Mouse (Mus musculus): ENCODE measurements around the gene Gata3. TPM values are rescaled to one million over a fixed set of nuclear protein-coding genes. Genes with fewer than 3 reads are reported as not detected.

Gata3 gene
- 50.7 and 54.0 TPM in 2 replicates for polyA plus RNA-seq (2015; fragmentation: Nextera tagmentation; extraction: Ambion mirVana)

DNA sequence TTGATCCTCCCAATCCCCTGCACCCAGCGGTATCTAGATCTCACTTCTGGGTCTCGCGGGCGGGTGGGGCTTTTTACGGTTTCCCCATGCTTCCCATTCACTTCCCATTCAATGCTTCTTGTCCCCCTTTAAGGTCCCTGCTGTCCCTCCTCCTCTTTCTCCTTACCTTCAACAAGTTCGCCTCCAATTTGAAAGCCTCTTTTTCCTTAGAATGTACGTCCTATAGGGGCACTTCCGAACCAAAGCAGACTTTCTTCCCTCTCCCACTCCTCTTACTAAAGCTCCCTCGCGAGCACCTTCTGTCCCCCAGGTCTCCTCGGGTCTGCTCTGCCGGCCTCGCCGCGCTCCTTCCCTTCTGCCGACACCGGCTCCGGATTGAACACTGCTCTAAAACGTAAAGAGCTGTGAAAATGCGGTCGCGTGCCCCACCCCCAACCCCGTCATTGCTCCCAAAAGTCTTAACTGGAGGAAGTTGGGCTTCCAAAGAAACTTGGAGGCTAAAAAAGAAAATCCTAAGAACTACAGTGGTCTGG lies at the start of gene Gata3:
TSS of gene Gata3 (minus strand) at position 384 of the 533 bp plus-strand sequence.
- Histone ChIP-seq H3K4me2 (replicated peaks) (peak within 1 kb of the TSS; percentile 47), H3K9ac (no peak within 1 kb of the TSS), H3K9me3 (replicated peaks) (no peaks in the 10 kb centered on the region), H3K36me3 (no peaks in the 10 kb centered on the region), H3K27ac (replicated peaks) (no peak within 1 kb of the TSS), H3K27me3 (peaks cover 89% of the 10 kb centered on the region), H3K4me3 (replicated peaks) (peak within 1 kb of the TSS; percentile 28), H3K4me1 (peaks cover 11% of the 10 kb centered on the region)
- ATAC-seq (ENCODE audit: insufficient number of reproducible peaks, low FRiP score, low TSS enrichment, low read depth), result no peak
- under 1% methylated on average over 23 of the region's 23 CpGs for WGBS

DNA sequence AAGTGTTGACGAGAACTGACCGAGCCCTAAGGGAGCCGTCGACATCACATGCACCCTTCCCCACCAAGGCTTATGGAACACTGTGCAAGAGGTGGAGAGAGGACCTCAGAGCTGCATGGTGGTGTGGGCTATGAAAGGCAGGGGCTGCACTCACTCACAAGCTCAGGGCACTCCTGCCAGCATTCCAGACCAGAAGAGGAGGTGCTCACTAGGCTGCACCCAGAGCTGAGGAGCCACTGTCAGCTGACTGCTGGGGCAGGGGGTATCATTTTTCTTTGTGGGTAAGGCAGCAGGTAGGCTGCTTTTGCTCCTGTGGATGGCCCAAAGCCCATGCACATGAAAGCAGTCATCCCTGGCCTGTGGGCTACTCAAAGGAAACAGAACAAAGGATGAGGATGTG lies 49.4 kb upstream of the Gata3 start:
- no peaks in the 10 kb centered on the region for H3K27me3 ChIP-seq
- H3K4me2 ChIP-seq (replicated peaks), result no peak overlapping the region
- ATAC-seq (ENCODE audit: insufficient number of reproducible peaks, low FRiP score, low TSS enrichment, low read depth), result no peak
- no peaks in the 10 kb centered on the region for H3K9me3 ChIP-seq (replicated peaks)
- no peak overlapping the region for H3K9ac ChIP-seq
- WGBS, result 93% methylated on average over 4 of the region's 4 CpGs
- no peaks in the 10 kb centered on the region for H3K4me1 ChIP-seq
- no peak overlapping the region for H3K4me3 ChIP-seq (replicated peaks)
- no peaks in the 10 kb centered on the region for H3K36me3 ChIP-seq
- no peak overlapping the region for H3K27ac ChIP-seq (replicated peaks)

DNA sequence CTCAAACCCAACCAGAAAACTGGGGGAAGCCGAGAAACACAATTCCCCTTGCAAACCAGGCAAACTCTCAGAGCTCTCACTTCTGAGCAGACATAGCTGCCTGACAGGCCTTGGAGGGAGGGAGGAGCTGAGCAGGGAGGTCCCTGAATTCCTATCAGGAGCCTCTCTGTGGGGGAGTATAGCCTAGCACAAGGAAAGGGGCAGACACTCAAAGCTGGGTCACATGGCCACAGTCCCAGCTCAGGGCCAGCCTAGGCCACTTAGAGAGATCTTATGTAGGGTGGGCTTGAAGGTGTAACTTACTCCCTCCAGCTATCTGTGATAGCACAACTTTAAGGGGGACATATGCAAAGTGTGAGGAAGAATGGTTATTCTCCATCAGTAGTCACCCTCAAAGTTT lies 46.1 kb upstream of the Gata3 start:
- no peak overlapping the region for H3K4me3 ChIP-seq (replicated peaks)
- no peaks in the 10 kb centered on the region for H3K27me3 ChIP-seq
- no peaks in the 10 kb centered on the region for H3K4me1 ChIP-seq
- H3K36me3 ChIP-seq, result no peaks in the 10 kb centered on the region
- no peak overlapping the region for H3K4me2 ChIP-seq (replicated peaks)
- no peak overlapping the region for H3K27ac ChIP-seq (replicated peaks)
- H3K9me3 ChIP-seq (replicated peaks), result no peaks in the 10 kb centered on the region
- no peak for ATAC-seq (ENCODE audit: insufficient number of reproducible peaks, low FRiP score, low TSS enrichment, low read depth)
- H3K9ac ChIP-seq, result no peak overlapping the region
- WGBS, result no CpG with 5 or more reads among the region's 1 CpGs

DNA sequence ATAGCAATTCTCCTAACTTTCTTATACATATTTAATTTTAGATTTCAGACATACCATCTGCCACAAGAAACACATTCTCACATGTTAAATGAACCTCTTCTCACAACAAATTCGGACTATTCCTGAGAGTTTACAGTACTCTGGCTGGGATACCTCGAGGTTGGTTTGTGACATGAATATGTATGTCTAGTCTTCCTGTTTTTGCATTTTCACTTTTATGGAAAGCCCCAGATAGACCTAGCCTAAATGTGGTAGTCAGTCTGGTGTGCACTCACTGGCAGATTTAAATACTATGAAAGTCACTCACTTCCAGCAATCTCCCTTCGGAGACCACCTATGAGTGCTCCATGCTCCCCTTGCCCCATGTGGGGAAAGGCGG lies 37.1 kb upstream of the Gata3 start:
- Histone ChIP-seq H3K27ac (replicated peaks) (no peak overlapping the region), H3K4me2 (replicated peaks) (no peak overlapping the region), H3K9ac (no peak overlapping the region), H3K36me3 (0 out of 2 replicates have a peak, but pooled peaks cover 8% of the 10 kb centered on the region), H3K27me3 (no peaks in the 10 kb centered on the region), H3K4me3 (replicated peaks) (no peak overlapping the region), H3K4me1 (no peaks in the 10 kb centered on the region), H3K9me3 (replicated peaks) (no peaks in the 10 kb centered on the region)
- no peak for ATAC-seq (ENCODE audit: insufficient number of reproducible peaks, low FRiP score, low TSS enrichment, low read depth)
- 74% methylated on average over 4 of the region's 4 CpGs for WGBS

DNA sequence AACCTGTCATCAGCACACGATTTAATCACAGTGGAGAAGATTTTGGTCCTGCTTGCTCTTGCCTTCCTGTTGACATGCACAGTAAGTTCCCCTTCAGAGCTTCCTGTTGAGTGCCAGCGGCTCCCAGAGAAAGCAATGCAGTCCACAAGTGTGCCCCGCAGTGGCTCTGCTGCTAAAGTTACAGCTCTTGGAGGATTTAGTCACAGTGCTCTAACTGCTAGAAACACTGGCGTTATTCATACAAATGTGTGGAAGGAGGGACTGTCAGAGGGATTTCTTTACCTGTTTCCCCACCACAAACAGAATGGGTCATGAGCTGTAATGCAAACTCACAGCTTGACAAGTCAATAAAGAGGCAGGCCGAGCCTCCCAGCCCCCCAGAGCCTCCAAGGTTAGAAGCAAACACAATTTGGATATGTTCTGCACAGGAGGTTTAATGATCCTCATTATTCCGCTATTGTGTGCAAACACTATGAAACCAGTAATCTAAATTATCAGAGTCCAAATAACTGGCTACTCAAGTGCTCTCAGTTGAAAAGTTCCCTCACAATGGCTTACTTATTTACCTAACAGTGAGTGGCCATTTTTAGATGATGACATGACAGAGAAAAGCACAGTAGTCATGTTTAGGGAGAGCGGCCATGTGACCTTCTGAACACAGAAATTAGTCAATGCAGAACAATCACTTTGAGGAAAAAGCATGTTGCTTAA lies 36.5 kb upstream of the Gata3 start:
- no peaks in the 10 kb centered on the region for H3K27me3 ChIP-seq
- H3K9ac ChIP-seq, result no peak overlapping the region
- H3K4me2 ChIP-seq (replicated peaks), result no peak overlapping the region
- no peak for ATAC-seq (ENCODE audit: insufficient number of reproducible peaks, low FRiP score, low TSS enrichment, low read depth)
- H3K4me1 ChIP-seq, result no peaks in the 10 kb centered on the region
- H3K27ac ChIP-seq (replicated peaks), result no peak overlapping the region
- H3K4me3 ChIP-seq (replicated peaks), result no peak overlapping the region
- 0 out of 2 replicates have a peak, but pooled peaks cover 8% of the 10 kb centered on the region for H3K36me3 ChIP-seq
- H3K9me3 ChIP-seq (replicated peaks), result no peaks in the 10 kb centered on the region
- 46% methylated on average over 7 of the region's 7 CpGs for WGBS

DNA sequence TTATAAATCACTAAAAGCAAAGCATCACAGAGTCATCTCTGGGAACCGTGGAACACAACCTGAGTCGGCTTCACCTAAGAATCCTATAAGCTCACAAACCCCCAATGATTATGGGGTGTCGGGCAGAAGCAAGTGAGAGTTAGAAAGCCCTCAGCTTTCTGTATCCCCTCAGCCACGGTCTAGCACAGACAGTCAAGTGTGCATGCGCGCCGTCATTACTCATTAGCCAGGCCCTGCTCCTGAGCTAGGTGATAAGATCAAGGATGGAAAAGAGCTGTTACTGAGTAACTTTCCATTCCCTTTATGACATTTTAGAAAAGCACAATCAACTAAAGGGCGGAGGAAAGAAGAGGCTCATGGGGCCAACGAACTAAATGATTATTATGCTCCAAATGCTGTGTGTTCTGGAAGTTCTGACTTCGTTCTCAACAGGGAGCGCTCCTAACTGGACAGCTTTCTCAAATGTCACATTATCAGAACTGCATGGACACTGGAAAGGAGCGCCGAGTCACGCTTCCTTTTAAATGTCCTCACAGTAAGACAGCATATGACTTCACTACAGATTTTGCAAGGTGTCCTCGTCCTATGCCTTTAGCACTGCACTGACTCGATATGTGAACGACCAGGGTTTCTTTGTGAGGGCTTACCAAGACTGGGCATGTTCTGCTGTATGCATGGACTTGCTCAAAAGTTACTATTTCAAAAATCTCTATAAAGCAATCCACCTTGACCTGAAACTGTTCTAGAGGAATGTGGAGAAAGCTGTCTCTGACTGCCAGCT lies 29.0 kb upstream of the Gata3 start:
- Histone ChIP-seq H3K27ac (replicated peaks) (no peak overlapping the region), H3K36me3 (peaks cover 32% of the 10 kb centered on the region), H3K27me3 (no peaks in the 10 kb centered on the region), H3K4me1 (no peaks in the 10 kb centered on the region), H3K4me2 (replicated peaks) (no peak overlapping the region), H3K9me3 (replicated peaks) (no peaks in the 10 kb centered on the region), H3K9ac (no peak overlapping the region), H3K4me3 (replicated peaks) (no peak overlapping the region)
- WGBS, result 79% methylated on average over 17 of the region's 17 CpGs
- ATAC-seq (ENCODE audit: insufficient number of reproducible peaks, low FRiP score, low TSS enrichment, low read depth), result no peak

DNA sequence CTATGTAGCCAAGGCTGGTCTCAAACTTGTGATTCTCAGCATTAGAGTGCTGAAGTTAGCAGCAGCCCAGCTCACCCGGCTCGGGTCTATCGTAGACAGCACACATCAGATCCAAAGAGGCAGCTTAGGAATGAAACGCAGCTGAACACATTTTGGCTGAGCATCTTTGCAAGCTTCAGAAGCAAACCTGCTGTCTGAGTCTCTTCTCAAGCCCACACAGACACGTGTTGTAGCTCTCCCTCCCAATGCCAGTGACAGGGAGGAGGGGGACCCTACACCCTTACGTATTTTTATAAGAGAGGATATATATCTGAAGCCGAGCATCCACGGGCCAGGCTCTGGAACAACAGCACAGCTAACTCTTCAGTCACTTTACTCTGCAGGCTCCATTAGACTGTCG lies 27.8 kb upstream of the Gata3 start:
- Histone ChIP-seq H3K4me1 (no peaks in the 10 kb centered on the region), H3K27ac (replicated peaks) (no peak overlapping the region), H3K9ac (no peak overlapping the region), H3K4me3 (replicated peaks) (no peak overlapping the region), H3K36me3 (peaks cover 28% of the 10 kb centered on the region), H3K9me3 (replicated peaks) (no peaks in the 10 kb centered on the region), H3K27me3 (no peaks in the 10 kb centered on the region), H3K4me2 (replicated peaks) (no peak overlapping the region)
- 85% methylated on average over 9 of the region's 9 CpGs for WGBS
- no peak for ATAC-seq (ENCODE audit: insufficient number of reproducible peaks, low FRiP score, low TSS enrichment, low read depth)

DNA sequence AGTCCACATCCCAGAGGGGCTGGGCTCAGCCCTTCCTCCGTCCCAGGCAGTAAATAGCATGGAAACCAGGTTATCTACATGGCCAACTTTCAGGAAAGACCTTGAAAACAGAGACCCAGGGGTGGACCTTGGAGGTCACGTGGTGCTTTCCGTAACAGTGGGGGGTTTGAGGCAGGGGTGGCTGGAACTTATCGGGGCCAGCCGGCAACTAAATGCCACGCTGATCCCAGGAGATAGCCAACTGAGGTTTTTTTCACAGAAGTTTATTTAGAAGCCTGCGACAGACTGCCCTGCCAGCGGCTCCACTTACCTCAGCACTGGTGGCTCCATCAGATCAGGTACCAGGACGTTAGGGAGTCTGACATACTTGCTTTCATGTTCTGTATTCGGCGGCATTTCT lies 16.2 kb upstream of the Gata3 start:
- Histone ChIP-seq H3K4me3 (replicated peaks) (peak overlapping the region; percentile 19; the same call in 1 of the 2 replicates), H3K36me3 (no peaks in the 10 kb centered on the region), H3K27ac (replicated peaks) (no peak overlapping the region), H3K4me2 (replicated peaks) (peak overlapping the region; percentile 47), H3K4me1 (0 out of 2 replicates have a peak, but pooled peaks cover 4% of the 10 kb centered on the region), H3K9me3 (replicated peaks) (no peaks in the 10 kb centered on the region), H3K27me3 (peaks cover 3% of the 10 kb centered on the region; the same call in 1 of the 2 replicates), H3K9ac (no peak overlapping the region)
- WGBS, result 6% methylated on average over 11 of the region's 11 CpGs
- no peak; the same call in 1 of the 2 replicates for ATAC-seq (ENCODE audit: insufficient number of reproducible peaks, low FRiP score, low TSS enrichment, low read depth)

DNA sequence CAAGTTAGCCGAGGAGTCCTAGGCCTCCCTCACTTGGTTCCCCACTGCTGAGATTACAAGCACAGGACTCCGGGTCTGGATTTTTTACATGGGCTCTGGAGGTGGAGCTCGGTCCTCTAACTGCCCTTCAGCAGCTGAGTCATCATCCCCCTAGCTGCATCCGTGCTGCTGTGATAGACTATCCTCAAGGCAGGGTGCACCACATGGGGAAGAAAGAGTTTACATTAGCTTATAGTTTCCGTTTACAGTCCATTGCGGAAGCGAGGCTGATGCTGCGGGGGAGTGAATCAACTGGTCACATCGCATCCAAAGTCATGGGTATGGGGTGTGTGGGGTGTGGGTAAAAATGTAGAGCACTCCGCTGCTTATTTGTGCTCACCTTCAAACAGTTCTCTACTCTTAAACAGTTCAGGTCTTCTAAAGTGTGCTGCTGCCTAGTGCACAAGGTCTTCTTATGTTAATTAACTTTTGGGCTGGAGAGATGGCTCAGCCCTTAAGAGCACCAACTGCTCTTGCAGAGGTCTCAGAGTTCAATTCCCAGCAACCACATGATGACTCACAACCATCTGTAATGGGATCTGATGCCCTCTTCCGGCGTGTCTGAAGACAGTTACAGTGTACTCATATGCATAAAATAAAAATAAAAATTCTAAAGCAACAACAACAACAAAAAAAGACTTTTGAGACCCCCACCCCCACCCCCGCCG lies 14.2 kb upstream of the Gata3 start:
- no peaks in the 10 kb centered on the region for H3K9me3 ChIP-seq (replicated peaks)
- H3K9ac ChIP-seq, result no peak overlapping the region
- H3K36me3 ChIP-seq, result no peaks in the 10 kb centered on the region
- H3K27me3 ChIP-seq, result peaks cover 16% of the 10 kb centered on the region
- H3K27ac ChIP-seq (replicated peaks), result no peak overlapping the region
- 0 out of 2 replicates have a peak, but pooled peaks cover 4% of the 10 kb centered on the region for H3K4me1 ChIP-seq
- H3K4me2 ChIP-seq (replicated peaks), result no peak overlapping the region
- WGBS, result 62% methylated on average over 14 of the region's 14 CpGs
- H3K4me3 ChIP-seq (replicated peaks), result no peak overlapping the region
- ATAC-seq (ENCODE audit: insufficient number of reproducible peaks, low FRiP score, low TSS enrichment, low read depth), result no peak

DNA sequence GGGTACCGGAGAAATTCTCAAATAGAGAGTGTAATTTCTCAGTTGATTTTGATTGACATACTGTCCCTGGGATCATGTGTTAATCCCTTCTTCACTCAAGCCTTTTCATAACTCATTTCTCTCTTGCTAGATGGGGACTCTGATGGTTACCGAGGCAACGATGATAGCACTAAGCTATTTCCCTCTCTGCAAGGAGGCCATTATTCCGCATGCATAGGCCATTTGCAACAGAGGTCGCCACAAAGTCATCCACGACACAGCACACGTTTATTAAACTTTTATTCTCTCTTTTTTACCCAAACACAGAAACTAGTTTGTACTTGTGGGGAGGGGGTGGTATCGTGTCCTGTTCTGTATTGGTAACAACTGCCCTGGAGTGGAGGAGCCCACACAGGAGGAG lies 8.0 kb upstream of the Gata3 start:
- Histone ChIP-seq H3K4me2 (replicated peaks) (no peak overlapping the region), H3K4me1 (peaks cover 9% of the 10 kb centered on the region), H3K9me3 (replicated peaks) (no peaks in the 10 kb centered on the region), H3K9ac (no peak overlapping the region), H3K27me3 (peaks cover 76% of the 10 kb centered on the region), H3K27ac (replicated peaks) (no peak overlapping the region), H3K4me3 (replicated peaks) (no peak overlapping the region), H3K36me3 (no peaks in the 10 kb centered on the region)
- WGBS, result 14% methylated on average over 8 of the region's 8 CpGs
- ATAC-seq (ENCODE audit: insufficient number of reproducible peaks, low FRiP score, low TSS enrichment, low read depth), result no peak
